Mouse (Mus musculus): ENCODE data around the gene Dpp6. TPM values are rescaled to one million over a fixed set of nuclear protein-coding genes. Genes with fewer than 3 reads are reported as not detected.
"Not testable (repeated sequence)": the region's sequence is repeated elsewhere in the genome, so short reads cannot be mapped to it uniquely, and the experiment has no call there.

Gene Dpp6
- polyA plus RNA-seq, 1 experiment from 2014 or later: 28.8 TPM

GRCm38 (mm10) chr5:27423766-27424165, 606.8 kb downstream of the Dpp6 start:
- 78% methylated on average over 3 of the region's 3 CpGs for WGBS
- ATAC-seq (replicated peaks): no peak

GRCm38 (mm10) chr5:27424484-27425080, 607.6 kb downstream of the Dpp6 start:
- Histone ChIP-seq H3K36me3 (no peaks in the 10 kb centered on the region), H3K4me1 (no peaks in the 10 kb centered on the region), H3K4me3 (no peak overlapping the region), H3K4me2 (replicated peaks) (no peak overlapping the region), H3K9me3 (no peaks in the 10 kb centered on the region), H3K27ac (replicated peaks) (no peak overlapping the region), H3K9ac (replicated peaks) (no peak overlapping the region), H3K27me3 (no peaks in the 10 kb centered on the region)
- 69% methylated on average over 3 of the region's 3 CpGs for whole genome bisulfite sequencing
- no peak for ATAC-seq (replicated peaks)

More at GRCm38 (mm10) chr5:27423766-27424165, 606.8 kb downstream of the Dpp6 start:
- Histone ChIP-seq H3K27ac (replicated peaks) (no peak overlapping the region), H3K4me2 (replicated peaks) (no peak overlapping the region), H3K4me1 (no peaks in the 10 kb centered on the region), H3K27me3 (no peaks in the 10 kb centered on the region), H3K9me3 (no peaks in the 10 kb centered on the region), H3K36me3 (no peaks in the 10 kb centered on the region), H3K9ac (replicated peaks) (no peak overlapping the region), H3K4me3 (no peak overlapping the region)

GRCm38 (mm10) chr5:27426200-27426599, 609.2 kb downstream of the Dpp6 start:
- WGBS: 78% methylated on average over 1 of the region's 1 CpGs

GRCm38 (mm10) chr5:27433584-27433983, 616.6 kb downstream of the Dpp6 start:
- Histone ChIP-seq H3K9me3 (no peaks in the 10 kb centered on the region), H3K4me1 (no peaks in the 10 kb centered on the region), H3K4me2 (replicated peaks) (no peak overlapping the region), H3K4me3 (no peak overlapping the region), H3K27me3 (no peaks in the 10 kb centered on the region), H3K9ac (replicated peaks) (no peak overlapping the region), H3K36me3 (no peaks in the 10 kb centered on the region), H3K27ac (replicated peaks) (no peak overlapping the region)
- no peak for ATAC-seq (replicated peaks)

More at GRCm38 (mm10) chr5:27426200-27426599, 609.2 kb downstream of the Dpp6 start:
- Histone ChIP-seq H3K4me2 (replicated peaks) (no peak overlapping the region), H3K4me3 (no peak overlapping the region), H3K27me3 (no peaks in the 10 kb centered on the region), H3K4me1 (no peaks in the 10 kb centered on the region), H3K9me3 (no peaks in the 10 kb centered on the region), H3K36me3 (no peaks in the 10 kb centered on the region), H3K27ac (replicated peaks) (no peak overlapping the region), H3K9ac (replicated peaks) (no peak overlapping the region)
- ATAC-seq (replicated peaks): no peak

- Histone ChIP-seq H3K4me1 (no peaks in the 10 kb centered on the region), H3K4me3 (no peak overlapping the region), H3K27me3 (no peaks in the 10 kb centered on the region), H3K27ac (replicated peaks) (no peak overlapping the region), H3K9me3 (no peaks in the 10 kb centered on the region), H3K36me3 (no peaks in the 10 kb centered on the region), H3K9ac (replicated peaks) (no peak overlapping the region), H3K4me2 (replicated peaks) (no peak overlapping the region)
- WGBS: 30% methylated on average over 3 of the region's 3 CpGs
- ATAC-seq (replicated peaks): no peak
Measured at GRCm38 (mm10) chr5:27453201-27453845, 636.3 kb downstream of the Dpp6 start.

- no peak for ATAC-seq (replicated peaks)
- no peak overlapping the region for H3K4me2 ChIP-seq (replicated peaks)
- WGBS: 85% methylated on average over 3 of the region's 3 CpGs
Measured at GRCm38 (mm10) chr5:27454386-27454785, 637.4 kb downstream of the Dpp6 start.

GRCm38 (mm10) chr5:27456981-27457380, 640.0 kb downstream of the Dpp6 start:
- ATAC-seq (replicated peaks): no peak
- no peaks in the 10 kb centered on the region for H3K4me1 ChIP-seq
- no peak overlapping the region for H3K27ac ChIP-seq (replicated peaks)
- H3K4me2 ChIP-seq (replicated peaks): no peak overlapping the region
- WGBS: 59% methylated on average over 1 of the region's 1 CpGs
- no peak overlapping the region for H3K9ac ChIP-seq (replicated peaks)
- no peaks in the 10 kb centered on the region for H3K36me3 ChIP-seq
- H3K27me3 ChIP-seq: no peaks in the 10 kb centered on the region
- H3K9me3 ChIP-seq: no peaks in the 10 kb centered on the region
- no peak overlapping the region for H3K4me3 ChIP-seq

More at GRCm38 (mm10) chr5:27454386-27454785, 637.4 kb downstream of the Dpp6 start:
- Histone ChIP-seq H3K4me3 (no peak overlapping the region), H3K9ac (replicated peaks) (no peak overlapping the region), H3K27ac (replicated peaks) (no peak overlapping the region), H3K36me3 (no peaks in the 10 kb centered on the region), H3K4me1 (no peaks in the 10 kb centered on the region), H3K9me3 (no peaks in the 10 kb centered on the region), H3K27me3 (no peaks in the 10 kb centered on the region)

GRCm38 (mm10) chr5:27457686-27458085, 640.7 kb downstream of the Dpp6 start:
- WGBS: 65% methylated on average over 1 of the region's 1 CpGs
- Histone ChIP-seq H3K27me3 (no peaks in the 10 kb centered on the region), H3K27ac (replicated peaks) (no peak overlapping the region), H3K9ac (replicated peaks) (no peak overlapping the region), H3K4me3 (no peak overlapping the region), H3K4me2 (replicated peaks) (no peak overlapping the region), H3K4me1 (no peaks in the 10 kb centered on the region), H3K36me3 (no peaks in the 10 kb centered on the region), H3K9me3 (no peaks in the 10 kb centered on the region)
- ATAC-seq (replicated peaks): no peak

- 84% methylated on average over 4 of the region's 4 CpGs for WGBS
- Histone ChIP-seq H3K36me3 (no peaks in the 10 kb centered on the region), H3K4me2 (replicated peaks) (no peak overlapping the region), H3K4me1 (no peaks in the 10 kb centered on the region), H3K9me3 (no peaks in the 10 kb centered on the region), H3K27ac (replicated peaks) (no peak overlapping the region), H3K9ac (replicated peaks) (no peak overlapping the region), H3K27me3 (no peaks in the 10 kb centered on the region), H3K4me3 (no peak overlapping the region)
- ATAC-seq (replicated peaks): no peak
Measured at GRCm38 (mm10) chr5:27474964-27475465, 658.0 kb downstream of the Dpp6 start.

GRCm38 (mm10) chr5:27481706-27482105, 664.7 kb downstream of the Dpp6 start:
- no peaks in the 10 kb centered on the region for H3K9me3 ChIP-seq
- H3K4me3 ChIP-seq: no peak overlapping the region
- WGBS: 76% methylated on average over 2 of the region's 2 CpGs
- no peaks in the 10 kb centered on the region for H3K4me1 ChIP-seq
- no peak overlapping the region for H3K27ac ChIP-seq (replicated peaks)
- ATAC-seq (replicated peaks): no peak
- no peak overlapping the region for H3K9ac ChIP-seq (replicated peaks)
- no peaks in the 10 kb centered on the region for H3K36me3 ChIP-seq
- no peak overlapping the region for H3K4me2 ChIP-seq (replicated peaks)
- no peaks in the 10 kb centered on the region for H3K27me3 ChIP-seq

- Histone ChIP-seq H3K4me2 (replicated peaks) (no peak overlapping the region), H3K4me3 (no peak overlapping the region), H3K27me3 (no peaks in the 10 kb centered on the region), H3K27ac (replicated peaks) (no peak overlapping the region), H3K9ac (replicated peaks) (no peak overlapping the region), H3K36me3 (no peaks in the 10 kb centered on the region), H3K4me1 (no peaks in the 10 kb centered on the region), H3K9me3 (no peaks in the 10 kb centered on the region)
- ATAC-seq (replicated peaks): no peak
- WGBS: 31% methylated on average over 1 of the region's 1 CpGs
Measured at GRCm38 (mm10) chr5:27486138-27486537, 669.1 kb downstream of the Dpp6 start.

- no peaks in the 10 kb centered on the region for H3K9me3 ChIP-seq
- no peaks in the 10 kb centered on the region for H3K4me1 ChIP-seq
- 70% methylated on average over 4 of the region's 4 CpGs for WGBS
- H3K4me2 ChIP-seq (replicated peaks): no peak overlapping the region
- H3K4me3 ChIP-seq: no peak overlapping the region
- H3K27ac ChIP-seq (replicated peaks): no peak overlapping the region
- no peak for ATAC-seq (replicated peaks)
- no peaks in the 10 kb centered on the region for H3K36me3 ChIP-seq
- H3K9ac ChIP-seq (replicated peaks): no peak overlapping the region
- no peaks in the 10 kb centered on the region for H3K27me3 ChIP-seq
Measured at GRCm38 (mm10) chr5:27490942-27491341, 673.9 kb downstream of the Dpp6 start.

- not testable (repeated sequence) for H3K27ac ChIP-seq (replicated peaks); H3K9me3 ChIP-seq; H3K4me3 ChIP-seq; ATAC-seq (replicated peaks); H3K4me1 ChIP-seq; H3K27me3 ChIP-seq; H3K9ac ChIP-seq (replicated peaks); H3K36me3 ChIP-seq; H3K4me2 ChIP-seq (replicated peaks)
- 64% methylated on average over 1 of the region's 1 CpGs for WGBS
Measured at GRCm38 (mm10) chr5:27501338-27501737, 684.3 kb downstream of the Dpp6 start, which contains the start of gene Speer4b. Gene Speer4b, minus strand, starts transcription at chr5:27501438.

Measured in forebrain, embryonic 15.5 days (tissue).